Mouse (Mus musculus): ENCODE results near the gene Olfr456.
"Not testable (repeated sequence)": the region's sequence is repeated elsewhere in the genome, so short reads cannot be mapped to it uniquely, and the experiment has no call there.

The Olfr456 gene

GRCm38 (mm10) chr6:42487114-42487513 is at the start of gene Olfr456:
Olfr456 (minus strand) TSS chr6:42487214.
- DNase-seq (ENCODE audit: low read depth, low spot score), result no peak

- DNase-seq (ENCODE audit: low read depth, low spot score), result no peak
These were observed 26.4 kb upstream of the Olfr456 start for GRCm38 (mm10) chr6:42513461-42513860.

- DNase-seq (ENCODE audit: low read depth, low spot score), result no peak
These were observed 22.3 kb upstream of the Olfr456 start for GRCm38 (mm10) chr6:42509311-42509710.

GRCm38 (mm10) chr6:42503478-42503877 is 16.5 kb upstream of the Olfr456 start:
- no peak for DNase-seq (ENCODE audit: low read depth, low spot score)

- no peak for DNase-seq (ENCODE audit: low read depth, low spot score)
These were observed 2.7 kb upstream of the Olfr456 start for GRCm38 (mm10) chr6:42489731-42490130.

- DNase-seq (ENCODE audit: low read depth, low spot score), result no peak
These were observed 2.4 kb downstream of the Olfr456 start for GRCm38 (mm10) chr6:42484633-42485032.

GRCm38 (mm10) chr6:42476235-42476634 is 10.8 kb downstream of the Olfr456 start, which contains the start of gene Olfr457:
Olfr457 (minus strand) TSS chr6:42476335.
- DNase-seq (ENCODE audit: low read depth, low spot score), result no peak

GRCm38 (mm10) chr6:42471298-42471697 is 15.7 kb downstream of the Olfr456 start:
- DNase-seq (ENCODE audit: low read depth, low spot score), result not testable (repeated sequence)

- DNase-seq (ENCODE audit: low read depth, low spot score), result no peak
These were observed 16.5 kb downstream of the Olfr456 start for GRCm38 (mm10) chr6:42470542-42470941.

GRCm38 (mm10) chr6:42465096-42465495 is 21.9 kb downstream of the Olfr456 start, which contains the start of gene Olfr458:
Olfr458 (minus strand) TSS chr6:42465196.
- DNase-seq (ENCODE audit: low read depth, low spot score), result no peak

GRCm38 (mm10) chr6:42447381-42447780 is 39.6 kb downstream of the Olfr456 start:
- no peak for DNase-seq (ENCODE audit: low read depth, low spot score)

GRCm38 (mm10) chr6:42444491-42444890 is 42.5 kb downstream of the Olfr456 start:
- DNase-seq (ENCODE audit: low read depth, low spot score), result peak; percentile 34

GRCm38 (mm10) chr6:42441395-42441794 is 45.6 kb downstream of the Olfr456 start:
- DNase-seq (ENCODE audit: low read depth, low spot score), result no peak
